Mouse (Mus musculus) kidney, postnatal 25 days (tissue): ENCODE measurements around the gene H2-DMb2.

Source experiments
- DNase-seq, 2 experiments: peaks; one replicate each; pipeline ENCODE4 v3.0.0; 2021; ENCODE audit warnings: mixed read lengths in 2 of 2

H2-DMb2 gene

DNA sequence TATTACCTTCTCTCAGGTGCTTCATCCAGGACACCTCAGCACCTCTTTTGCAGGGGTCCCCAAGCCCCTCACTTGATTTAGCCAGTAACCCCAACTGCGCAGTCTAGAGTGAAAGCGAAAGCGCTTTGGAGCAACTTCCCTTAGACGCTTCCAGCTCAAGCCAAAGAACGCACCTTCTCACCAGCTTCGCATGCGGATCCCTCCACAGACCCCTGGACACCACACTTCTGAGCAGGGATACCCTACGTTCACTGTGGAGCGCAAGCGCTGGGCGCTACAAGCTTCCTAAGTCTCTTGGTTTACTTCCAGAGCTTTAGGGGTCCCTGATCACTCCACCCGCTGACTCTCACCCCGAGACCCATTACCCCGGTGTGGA is 43.8 kb downstream of the H2-DMb2 start:
- peak in 1 of 2 experiments; percentile 23 for DNase-seq

DNA sequence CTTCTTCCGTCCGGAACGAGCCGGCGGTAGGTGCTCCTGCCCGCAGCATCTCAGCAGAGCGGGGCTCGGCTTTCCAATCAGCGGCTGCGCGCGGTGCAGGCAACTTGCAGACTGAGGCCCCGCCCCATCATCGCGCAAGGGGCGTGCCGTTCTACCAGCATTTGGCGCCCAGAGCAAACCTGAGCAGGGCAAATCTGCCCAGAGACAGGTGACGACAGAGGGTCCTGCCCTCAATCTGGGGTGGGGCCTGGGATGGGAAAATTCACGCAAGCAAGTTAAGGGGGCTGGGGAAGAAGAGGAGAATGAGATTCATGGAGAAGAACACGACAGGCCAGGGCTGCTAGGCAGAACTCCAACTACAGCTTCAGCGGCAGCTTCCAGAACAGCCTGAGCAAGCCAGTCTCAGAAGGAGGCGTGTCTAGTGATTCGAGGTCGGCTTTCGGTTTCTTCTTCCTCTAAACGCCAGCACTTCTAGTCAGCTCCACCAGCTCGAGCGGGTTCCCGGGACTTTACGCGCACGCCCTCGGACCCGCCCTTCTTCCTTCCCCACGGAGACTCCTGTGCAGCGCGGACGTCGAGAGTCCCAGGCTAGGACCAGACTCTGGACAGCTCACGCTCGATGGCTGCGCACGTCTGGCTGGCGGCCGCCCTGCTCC is 44.3 kb downstream of the H2-DMb2 start, which contains the start of the genes Tap1 and Psmb9:
TSS of gene Tap1 (plus strand) at position 293 of the 656 bp plus-strand sequence.
TSS of gene Psmb9 (minus strand) at position 504 of the 656 bp plus-strand sequence.
- peak; percentile 98 to 100 for DNase-seq

DNA sequence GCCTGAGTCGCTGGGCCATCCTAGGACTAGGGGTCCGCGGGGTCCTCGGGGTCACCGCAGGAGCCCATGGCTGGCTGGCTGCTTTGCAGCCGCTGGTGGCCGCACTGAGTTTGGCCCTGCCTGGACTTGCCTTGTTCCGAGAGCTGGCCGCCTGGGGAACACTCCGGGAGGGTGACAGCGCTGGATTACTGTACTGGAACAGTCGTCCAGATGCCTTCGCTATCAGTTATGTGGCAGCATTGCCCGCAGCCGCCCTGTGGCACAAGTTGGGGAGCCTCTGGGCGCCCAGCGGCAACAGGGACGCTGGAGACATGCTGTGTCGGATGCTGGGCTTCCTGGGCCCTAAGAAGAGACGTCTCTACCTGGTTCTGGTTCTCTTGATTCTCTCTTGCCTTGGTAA is 44.9 kb downstream of the H2-DMb2 start:
- DNase-seq, result no peak

DNA sequence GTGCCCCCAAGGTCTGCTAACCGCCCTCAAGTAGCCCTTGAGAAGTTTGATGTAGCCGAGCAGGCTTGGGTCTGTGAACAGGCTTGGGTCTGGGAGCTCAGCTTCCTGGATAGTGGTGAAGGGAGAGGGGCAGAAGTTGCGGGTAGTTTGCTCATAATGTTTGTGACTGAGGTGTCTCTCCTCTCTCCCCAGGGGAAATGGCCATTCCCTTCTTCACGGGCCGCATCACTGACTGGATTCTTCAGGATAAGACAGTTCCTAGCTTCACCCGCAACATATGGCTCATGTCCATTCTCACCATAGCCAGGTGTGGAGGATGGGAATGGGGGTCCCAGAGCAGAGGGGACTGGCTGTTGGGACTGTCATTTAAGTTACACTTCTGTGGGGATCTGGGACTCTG is 45.9 kb downstream of the H2-DMb2 start:
- no peak for DNase-seq

DNA sequence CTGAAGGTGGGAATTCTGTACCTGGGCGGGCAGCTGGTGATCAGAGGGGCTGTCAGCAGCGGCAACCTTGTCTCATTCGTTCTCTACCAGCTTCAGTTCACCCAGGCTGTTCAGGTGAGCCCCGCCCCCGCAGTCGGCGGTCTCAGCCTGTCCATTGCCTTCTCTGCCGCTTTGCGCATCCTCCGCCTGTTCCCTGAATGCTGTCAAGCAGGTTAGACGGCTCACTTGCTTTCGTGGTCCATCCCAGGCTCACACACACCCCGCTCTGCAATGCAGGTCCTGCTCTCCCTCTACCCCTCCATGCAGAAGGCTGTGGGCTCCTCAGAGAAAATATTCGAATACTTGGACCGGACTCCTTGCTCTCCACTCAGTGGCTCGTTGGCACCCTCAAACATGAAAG is 49.7 kb downstream of the H2-DMb2 start:
- DNase-seq, result no peak

DNA sequence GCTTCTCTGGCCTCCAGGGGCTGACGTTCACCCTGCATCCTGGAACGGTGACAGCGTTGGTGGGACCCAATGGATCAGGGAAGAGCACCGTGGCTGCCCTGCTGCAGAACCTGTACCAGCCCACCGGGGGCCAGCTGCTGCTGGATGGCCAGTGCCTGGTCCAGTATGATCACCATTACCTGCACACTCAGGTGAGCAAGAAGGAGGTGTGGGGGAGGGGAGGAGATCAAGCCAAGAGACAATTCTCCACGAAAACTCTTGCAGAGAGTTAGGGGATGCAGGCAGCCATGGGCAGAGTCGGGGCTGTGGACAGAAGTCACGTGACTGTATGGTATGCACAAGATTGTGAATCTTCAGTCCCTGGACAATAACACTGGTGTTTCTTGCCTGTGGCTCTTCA is 50.4 kb downstream of the H2-DMb2 start:
- no peak for DNase-seq

DNA sequence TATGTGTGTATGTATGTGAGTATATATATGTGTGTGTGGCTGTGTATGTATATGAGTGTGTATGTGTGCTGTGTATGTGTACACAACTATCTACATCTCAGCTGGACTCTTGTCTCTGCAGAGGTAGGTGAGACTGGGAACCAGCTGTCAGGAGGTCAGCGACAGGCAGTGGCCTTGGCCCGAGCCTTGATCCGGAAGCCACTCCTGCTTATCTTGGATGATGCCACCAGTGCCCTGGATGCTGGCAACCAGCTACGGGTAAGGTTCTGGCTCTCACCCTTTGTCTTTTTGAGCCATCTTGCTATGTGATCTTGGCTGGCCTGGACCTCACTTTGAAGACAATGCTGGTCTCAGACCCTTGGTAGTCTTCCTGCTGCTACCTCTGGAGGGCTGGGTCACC is 51.6 kb downstream of the H2-DMb2 start:
- DNase-seq, result no peak

DNA sequence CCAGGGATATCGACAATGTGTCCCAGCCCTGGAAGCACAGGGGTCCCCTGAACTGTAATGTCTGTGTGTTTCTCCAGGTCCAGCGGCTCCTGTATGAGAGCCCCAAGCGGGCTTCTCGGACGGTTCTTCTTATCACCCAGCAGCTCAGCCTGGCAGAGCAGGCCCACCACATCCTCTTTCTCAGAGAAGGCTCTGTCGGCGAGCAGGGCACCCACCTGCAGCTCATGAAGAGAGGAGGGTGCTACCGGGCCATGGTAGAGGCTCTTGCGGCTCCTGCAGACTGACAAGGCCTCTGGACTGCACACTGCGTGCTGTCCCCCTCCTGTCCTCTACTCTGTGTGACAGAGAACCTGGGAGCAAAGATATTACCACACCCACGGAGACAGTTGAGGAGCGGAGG is 53.4 kb downstream of the H2-DMb2 start:
- DNase-seq, result no peak

DNA sequence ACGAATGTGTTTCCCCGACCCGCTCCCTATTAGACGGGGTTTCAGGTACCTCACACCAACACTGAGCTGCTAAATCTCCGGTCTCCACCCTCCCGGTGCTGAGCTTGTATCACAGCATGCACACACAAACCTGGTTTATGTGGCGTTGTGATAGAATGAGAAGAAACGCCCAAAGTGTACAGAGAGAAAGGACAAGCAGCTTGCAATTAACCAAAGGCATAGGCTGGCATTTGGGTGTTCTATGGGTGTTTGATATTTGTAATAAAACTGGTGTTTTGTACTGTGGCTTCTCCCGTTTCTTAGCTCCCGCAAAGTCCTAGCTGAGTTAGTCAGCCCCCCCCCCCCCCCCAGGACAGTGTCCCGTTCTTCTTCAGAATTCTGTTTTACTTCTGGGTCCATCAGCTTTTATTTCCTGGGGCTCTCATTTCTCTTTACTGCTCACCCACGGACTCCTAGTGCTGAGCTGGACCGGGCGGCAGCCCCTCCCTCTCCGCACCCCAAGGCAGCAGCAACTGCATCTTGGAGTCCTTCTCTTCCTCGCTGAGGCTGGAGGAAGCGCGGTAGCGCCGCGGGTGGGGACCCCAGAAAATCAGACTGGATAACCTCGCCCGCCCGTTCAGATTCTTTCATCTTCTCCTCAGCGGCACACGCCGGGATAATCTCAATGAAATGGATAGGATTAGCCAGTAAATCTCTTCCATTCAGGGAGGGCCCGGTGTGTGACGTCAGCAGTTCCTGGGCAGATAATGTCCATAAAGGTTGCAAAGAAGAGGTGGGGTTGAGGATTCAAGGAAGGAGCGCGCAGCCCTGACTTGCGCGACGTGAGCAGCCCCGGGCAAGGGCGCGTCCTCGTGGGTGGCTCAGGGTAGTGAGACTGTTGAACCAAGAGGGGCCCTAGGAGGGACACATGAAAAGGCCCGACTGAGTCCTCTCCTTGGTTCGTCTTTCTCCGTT is 54.1 kb downstream of the H2-DMb2 start, which contains the start of gene Psmb8:
TSS of gene Psmb8 (plus strand) at position 781 of the 954 bp plus-strand sequence.
- peak; percentile 94 to 96 for DNase-seq

DNA sequence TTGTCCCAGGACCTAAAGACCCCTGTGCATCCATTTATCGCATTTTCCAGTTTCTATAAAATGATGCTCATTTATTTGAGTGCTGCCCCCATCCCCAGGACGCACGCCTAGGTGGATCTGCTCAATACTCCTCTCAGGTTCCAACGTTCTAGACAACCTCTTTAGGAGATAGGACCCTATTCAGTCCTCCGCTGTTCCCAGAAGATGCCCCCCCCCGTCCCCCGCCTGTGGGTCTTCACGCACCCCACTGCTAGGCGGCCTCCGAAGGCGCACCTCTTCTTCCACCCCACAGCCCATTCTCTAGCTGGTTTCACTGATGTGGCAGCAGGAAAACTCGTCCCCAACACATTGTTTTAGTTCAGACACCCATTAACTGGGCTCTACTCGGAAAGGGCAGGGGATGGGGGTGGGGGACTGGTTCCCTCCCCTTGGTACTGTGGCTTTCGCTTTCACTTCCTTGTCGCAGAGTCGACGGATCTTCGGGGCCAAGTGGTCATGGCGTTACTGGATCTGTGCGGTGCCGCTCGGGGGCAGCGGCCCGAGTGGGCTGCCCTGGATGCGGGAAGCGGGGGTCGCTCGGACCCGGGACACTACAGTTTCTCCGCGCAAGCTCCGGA is 54.9 kb downstream of the H2-DMb2 start:
- DNase-seq, result peak; percentile 67 to 78

DNA sequence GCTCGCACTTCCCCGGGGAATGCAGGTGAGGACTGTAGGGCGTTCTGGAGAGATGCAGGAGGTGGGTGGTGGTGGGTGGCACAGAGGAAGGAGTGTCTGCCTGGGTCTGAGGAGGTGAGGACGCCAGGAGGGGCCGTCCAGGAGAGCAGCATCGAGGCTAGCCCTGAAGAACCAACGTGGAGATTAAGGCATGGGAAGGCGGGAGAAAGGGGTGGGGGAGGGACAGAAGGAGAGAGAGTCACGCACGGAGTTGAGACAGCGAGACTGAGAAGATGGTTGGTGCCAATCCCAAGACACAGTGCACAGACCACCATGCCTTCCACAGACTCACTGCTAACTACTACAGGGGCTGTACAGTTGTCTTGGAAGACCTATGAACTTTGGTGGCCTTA is 55.4 kb downstream of the H2-DMb2 start:
- no peak for DNase-seq

DNA sequence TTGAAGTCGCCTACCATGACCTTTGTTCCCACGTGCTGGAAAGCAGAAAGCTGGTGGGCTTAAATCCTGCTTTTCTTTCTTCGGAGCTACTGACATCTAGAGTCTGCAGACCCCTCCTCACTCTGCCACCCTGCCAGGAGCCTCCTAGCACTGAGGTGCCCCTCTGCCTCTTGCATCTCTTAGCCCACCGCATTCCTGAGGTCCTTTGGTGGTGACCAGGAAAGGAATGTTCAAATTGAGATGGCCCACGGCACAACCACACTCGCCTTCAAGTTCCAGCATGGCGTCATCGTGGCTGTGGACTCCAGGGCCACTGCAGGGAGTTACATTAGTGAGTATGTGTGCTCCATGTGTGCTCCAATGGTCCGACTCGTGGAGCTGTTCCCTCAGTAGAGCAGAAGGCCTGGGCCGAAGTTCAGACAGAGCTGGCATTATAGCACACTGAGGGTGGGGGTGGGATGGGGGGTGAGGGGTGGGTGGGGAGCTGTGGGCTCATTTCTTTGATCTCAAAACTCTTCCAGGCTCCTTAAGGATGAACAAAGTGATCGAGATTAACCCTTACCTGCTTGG is 56.0 kb downstream of the H2-DMb2 start:
- no peak for DNase-seq

DNA sequence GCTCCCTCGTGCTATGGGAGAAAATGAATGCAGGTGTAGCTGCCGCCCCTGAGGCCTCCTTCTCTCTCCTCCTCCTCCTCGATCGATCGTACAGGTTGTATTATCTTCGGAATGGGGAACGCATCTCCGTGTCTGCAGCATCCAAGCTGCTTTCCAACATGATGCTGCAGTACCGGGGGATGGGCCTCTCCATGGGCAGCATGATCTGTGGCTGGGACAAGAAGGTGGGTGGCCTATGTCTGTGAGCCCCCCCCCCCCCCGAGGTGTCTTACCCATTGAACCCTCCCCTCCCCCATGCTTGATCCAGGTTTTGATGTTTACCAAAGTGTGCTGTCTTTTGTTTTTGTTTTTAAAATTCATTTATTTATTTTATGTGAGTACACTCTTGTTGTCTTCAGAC is 56.9 kb downstream of the H2-DMb2 start:
- no peak for DNase-seq

DNA sequence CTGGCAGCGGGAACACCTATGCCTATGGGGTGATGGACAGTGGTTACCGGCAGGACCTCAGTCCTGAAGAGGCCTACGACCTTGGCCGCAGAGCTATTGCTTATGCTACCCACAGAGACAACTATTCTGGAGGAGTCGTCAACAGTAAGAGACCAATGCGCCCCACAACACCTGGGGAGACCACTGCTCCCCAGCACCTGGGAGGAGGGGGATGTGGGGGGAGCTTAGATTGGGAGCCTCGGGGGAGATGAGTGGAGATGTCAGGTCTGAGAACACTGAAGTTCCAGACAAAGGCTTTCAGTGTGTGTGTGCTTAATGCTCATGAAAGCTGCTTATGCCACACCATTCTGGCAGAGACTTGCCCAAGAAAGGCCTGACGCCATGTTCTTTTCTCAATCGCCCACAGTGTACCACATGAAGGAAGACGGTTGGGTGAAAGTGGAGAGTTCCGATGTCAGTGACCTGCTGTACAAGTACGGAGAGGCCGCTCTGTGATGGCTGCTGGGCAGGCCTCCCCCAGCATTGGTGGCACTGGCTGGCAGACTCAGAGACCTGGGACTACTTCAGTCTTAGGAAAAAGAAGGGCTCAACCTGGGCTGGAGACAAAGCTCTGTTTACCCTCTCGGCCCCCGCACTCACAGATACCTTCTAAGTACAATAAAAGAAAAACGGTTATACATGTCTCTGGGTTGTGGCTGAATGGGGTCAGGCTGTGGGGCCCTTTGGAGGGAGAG is 57.8 kb downstream of the H2-DMb2 start:
- no peak for DNase-seq
